Mouse (Mus musculus) skeletal muscle tissue, adult 2 months (tissue): ENCODE data around the gene Crygd.
A peak's percentile ranks its signal among the peaks of the same experiment; 100 is the strongest.
"Not testable (repeated sequence)": the region's sequence is repeated elsewhere in the genome, so short reads cannot be mapped to it uniquely, and the experiment has no call there.

Experiments
- DNase-seq: peaks from one replicate; pipeline ENCODE4 v3.0.0-alpha.2; 2012; ENCODE audit warnings: low read depth, low spot score

Crygd gene

GRCm38 (mm10) chr1:65063352-65063751 lies at the start of gene Crygd:
Crygd (minus strand) TSS chr1:65063452.
- DNase-seq: no peak

- peak; percentile 35 for DNase-seq
Observed at GRCm38 (mm10) chr1:65112807-65113196, 49.5 kb upstream of the Crygd start.

GRCm38 (mm10) chr1:65112031-65112806 lies 49.0 kb upstream of the Crygd start:
- DNase-seq: peak; percentile 85

- no peak for DNase-seq
Observed at GRCm38 (mm10) chr1:65109756-65110435, 46.6 kb upstream of the Crygd start.

- no peak for DNase-seq
Observed at GRCm38 (mm10) chr1:65109196-65109595, 45.9 kb upstream of the Crygd start.

GRCm38 (mm10) chr1:65107654-65108279 lies 44.5 kb upstream of the Crygd start:
- DNase-seq: no peak

GRCm38 (mm10) chr1:65103273-65103672 lies 40.0 kb upstream of the Crygd start, which contains the start of gene Cryga:
Cryga (minus strand) TSS chr1:65103373.
- no peak for DNase-seq

- no peak for DNase-seq
Observed at GRCm38 (mm10) chr1:65096953-65097352, 33.7 kb upstream of the Crygd start.

- no peak for DNase-seq
Observed at GRCm38 (mm10) chr1:65091566-65091965, 28.3 kb upstream of the Crygd start.

- peak; percentile 39 for DNase-seq
Observed at GRCm38 (mm10) chr1:65090370-65090769, 27.1 kb upstream of the Crygd start.

- peak; percentile 38 for DNase-seq
Observed at GRCm38 (mm10) chr1:65088567-65089356, 25.5 kb upstream of the Crygd start.

GRCm38 (mm10) chr1:65082188-65082587 lies 18.9 kb upstream of the Crygd start, which contains the start of gene Crygb:
Crygb (minus strand) TSS chr1:65082288.
- no peak for DNase-seq

GRCm38 (mm10) chr1:65075607-65076006 lies 12.4 kb upstream of the Crygd start:
- DNase-seq: no peak

- DNase-seq: no peak
Observed at GRCm38 (mm10) chr1:65073589-65073988, 10.3 kb upstream of the Crygd start, which contains the start of gene Crygc. Crygc (minus strand) TSS chr1:65073689.

GRCm38 (mm10) chr1:65067842-65068241 lies 4.6 kb upstream of the Crygd start:
- no peak for DNase-seq

GRCm38 (mm10) chr1:65064201-65064600 lies 949 bp upstream of the Crygd start:
- no peak for DNase-seq

GRCm38 (mm10) chr1:65052140-65052539 lies 11.1 kb downstream of the Crygd start:
- no peak for DNase-seq

GRCm38 (mm10) chr1:65051696-65052095 lies 11.6 kb downstream of the Crygd start:
- DNase-seq: no peak

GRCm38 (mm10) chr1:65050952-65051351 lies 12.3 kb downstream of the Crygd start, which contains the start of gene Cryge:
Cryge (minus strand) TSS chr1:65051149.
- DNase-seq: not testable (repeated sequence)

- DNase-seq: no peak
Observed at GRCm38 (mm10) chr1:65048781-65049180, 14.5 kb downstream of the Crygd start.

- no peak for DNase-seq
Observed at GRCm38 (mm10) chr1:65046401-65047109, 16.7 kb downstream of the Crygd start.
